Mouse (Mus musculus) mouse embryonic stem cell (cell line): ENCODE results near the gene Zmym4.

Experiments used
- in situ Hi-C, 2 experiments: fragments of 300-500 bp; cut with MboI; formaldehyde crosslinking; loops; 1 replicate in 1 of 2; 3 replicates in 1 of 2; pipeline ENCODE4 v1.14.3; 2019 to 2020; ENCODE audit warnings: low sequenced_read_pairs in 2 of 2, low pct_unique_long_range_greater_than_20kb in 1 of 2, mixed read lengths in 1 of 2; ENCODE audit not compliant: unreplicated experiment in 1 of 2

The Zmym4 gene

GRCm38 (mm10) chr4:126840996-126841560 lies 126.9 kb downstream of the Zmym4 start:
- in situ Hi-C loops, result no loop called here

GRCm38 (mm10) chr4:126839873-126840272 lies 128.1 kb downstream of the Zmym4 start:
- in situ Hi-C loops, result loop anchor here in 1 of 2 experiments (10.0 kb wide), 1 partner anchor 175 kb away; no protein-coding TSS in a partner anchor

- in situ Hi-C loops, result loop anchor here in 1 of 2 experiments (10.0 kb wide), 1 partner anchor 174 kb away; no protein-coding TSS in a partner anchor
Observed at GRCm38 (mm10) chr4:126838799-126839198, 129.1 kb downstream of the Zmym4 start.

- in situ Hi-C loops, result loop anchor here in 1 of 2 experiments (10.0 kb wide), 1 partner anchor 166 kb away; no protein-coding TSS in a partner anchor
Observed at GRCm38 (mm10) chr4:126831122-126831521, 136.8 kb downstream of the Zmym4 start.

- in situ Hi-C loops, result no loop called here
Observed at GRCm38 (mm10) chr4:126823917-126824316, 144.0 kb downstream of the Zmym4 start.

DNA sequence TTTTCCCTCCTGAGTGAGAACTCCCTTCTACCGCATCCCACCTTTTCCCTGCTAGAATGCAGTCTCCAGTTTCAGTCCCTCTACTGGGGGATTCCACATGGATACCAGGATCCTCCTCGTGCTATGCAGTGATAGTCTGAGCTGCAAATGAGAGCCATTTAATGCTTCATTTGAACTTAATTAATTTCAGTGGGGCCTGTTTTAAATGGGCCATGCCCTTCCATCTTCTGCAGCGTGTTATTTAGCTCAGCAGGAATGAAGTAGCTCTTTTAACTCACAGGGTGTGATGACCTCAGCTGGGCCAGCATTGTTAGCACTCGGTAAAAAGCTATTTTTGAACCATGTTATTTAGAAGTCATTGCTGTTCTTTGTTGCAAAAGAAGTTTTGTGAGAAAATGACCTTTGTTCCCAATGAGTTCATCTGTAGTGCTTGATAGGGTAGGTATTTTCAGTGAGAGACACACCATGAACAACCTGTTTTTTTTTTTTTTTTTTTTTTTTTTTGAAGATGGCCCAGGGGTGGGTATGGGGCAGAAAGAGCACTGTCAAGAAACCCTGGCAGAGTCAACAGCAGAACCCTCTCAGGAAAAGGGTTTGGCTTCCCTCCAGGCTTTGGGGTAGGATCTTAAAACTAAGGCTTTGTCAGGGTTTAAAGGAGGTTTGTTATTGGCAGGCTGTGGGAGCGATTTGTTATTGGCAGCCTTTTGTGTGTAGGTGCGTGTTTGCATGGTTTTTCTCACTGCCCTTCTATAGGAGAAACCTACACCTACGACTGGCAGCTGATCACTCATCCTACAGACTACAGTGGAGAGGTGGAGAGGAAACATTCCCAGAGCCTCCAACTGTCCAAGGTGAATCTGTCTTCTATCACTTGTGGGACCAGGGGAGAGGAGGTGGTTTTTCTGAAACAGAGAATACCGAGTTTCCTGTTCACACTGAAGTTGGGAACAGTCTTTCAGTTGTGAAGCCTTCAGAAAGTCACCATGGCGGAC lies 144.7 kb downstream of the Zmym4 start:
- in situ Hi-C loops, result no loop called here

DNA sequence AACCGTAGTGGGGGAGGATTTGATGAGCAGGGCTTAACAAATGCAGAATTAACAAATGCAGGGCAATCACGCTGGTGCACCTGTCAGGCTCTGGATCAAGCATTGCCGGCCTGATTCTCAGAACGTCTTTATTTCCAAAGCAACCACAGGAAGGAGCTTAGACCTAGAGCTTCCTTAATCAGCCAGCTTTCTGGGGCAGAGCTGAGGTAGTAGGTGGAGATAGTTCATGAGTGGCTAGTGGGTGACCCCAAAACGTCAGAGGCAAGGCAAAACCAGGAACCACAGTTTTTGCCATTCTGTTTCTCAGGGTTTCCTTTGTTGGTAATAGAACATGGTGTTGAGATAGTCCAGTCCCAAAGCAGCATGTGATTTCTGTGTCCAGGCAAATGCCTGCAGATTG lies 153.1 kb downstream of the Zmym4 start:
- in situ Hi-C loops, result no loop called here

DNA sequence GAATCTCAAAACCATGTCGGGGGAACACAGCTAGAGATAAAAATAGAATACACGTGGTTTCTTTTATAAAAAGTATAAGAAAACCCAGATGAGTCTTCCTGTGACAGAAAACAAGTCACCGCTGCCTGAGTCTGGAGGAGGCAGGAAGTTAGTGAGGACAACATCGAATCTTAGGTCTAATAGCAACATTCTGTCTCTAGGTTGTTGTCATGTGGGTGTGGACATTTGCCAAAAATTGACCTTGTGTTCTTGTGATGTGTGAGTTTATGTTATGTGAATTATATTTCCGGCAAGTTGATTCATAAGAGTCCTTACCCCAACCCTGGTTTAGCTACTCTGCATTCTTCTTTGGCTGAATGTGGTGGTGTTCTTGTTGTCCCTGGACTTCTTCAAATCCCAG lies 154.7 kb downstream of the Zmym4 start:
- in situ Hi-C loops, result no loop called here
